Mouse (Mus musculus): ENCODE measurements at regions not wholly inside any gene's neighbourhood (a gene's known extent, or its start where the extent isn't known, plus 50 kb on each side); places are given as distances from the start of the nearest gene placed in this dataset.

GRCm38 (mm10) chr13:119242358-119242757 is 186.0 kb upstream of the Paip1 start:
- Histone ChIP-seq H3K4me2 (no peak overlapping the region), H3K9me3 (no peaks in the 10 kb centered on the region), H3K27me3 (no peaks in the 10 kb centered on the region), H3K4me1 (replicated peaks) (no peaks in the 10 kb centered on the region), H3K4me3 (no peak overlapping the region), H3K27ac (no peak overlapping the region), H3K36me3 (no peaks in the 10 kb centered on the region), H3K9ac (no peak overlapping the region)
- no peak for ATAC-seq (ENCODE audit: low FRiP score)
- WGBS, result 74% methylated on average over 3 of the region's 3 CpGs

- Histone ChIP-seq H3K9ac (no peak overlapping the region), H3K27me3 (no peaks in the 10 kb centered on the region), H3K27ac (no peak overlapping the region), H3K4me3 (no peak overlapping the region), H3K4me2 (no peak overlapping the region), H3K36me3 (no peaks in the 10 kb centered on the region), H3K9me3 (no peaks in the 10 kb centered on the region), H3K4me1 (replicated peaks) (no peaks in the 10 kb centered on the region)
- WGBS, result 79% methylated on average over 2 of the region's 2 CpGs
- no peak for ATAC-seq (ENCODE audit: low FRiP score)
These were observed 181.3 kb upstream of the Paip1 start for GRCm38 (mm10) chr13:119247101-119247500.

- ATAC-seq (ENCODE audit: low FRiP score), result no peak
- H3K9me3 ChIP-seq, result no peaks in the 10 kb centered on the region
- no peak overlapping the region for H3K4me3 ChIP-seq
- H3K4me2 ChIP-seq, result no peak overlapping the region
- no peaks in the 10 kb centered on the region for H3K4me1 ChIP-seq (replicated peaks)
- H3K9ac ChIP-seq, result no peak overlapping the region
- H3K36me3 ChIP-seq, result no peaks in the 10 kb centered on the region
- WGBS, result 93% methylated on average over 2 of the region's 2 CpGs
- no peaks in the 10 kb centered on the region for H3K27me3 ChIP-seq
- no peak overlapping the region for H3K27ac ChIP-seq
These were observed 176.4 kb upstream of the Paip1 start for GRCm38 (mm10) chr13:119252006-119252405.

- no peak overlapping the region for H3K27ac ChIP-seq
- H3K9me3 ChIP-seq, result no peaks in the 10 kb centered on the region
- H3K36me3 ChIP-seq, result no peaks in the 10 kb centered on the region
- H3K9ac ChIP-seq, result no peak overlapping the region
- H3K4me2 ChIP-seq, result no peak overlapping the region
- H3K27me3 ChIP-seq, result no peaks in the 10 kb centered on the region
- WGBS, result 76% methylated on average over 6 of the region's 6 CpGs
- no peak for ATAC-seq (ENCODE audit: low FRiP score)
- no peak overlapping the region for H3K4me3 ChIP-seq
- H3K4me1 ChIP-seq (replicated peaks), result no peaks in the 10 kb centered on the region
These were observed 172.1 kb upstream of the Paip1 start for GRCm38 (mm10) chr13:119256350-119256749.

GRCm38 (mm10) chr13:119258515-119258914 is 169.9 kb upstream of the Paip1 start:
- H3K4me1 ChIP-seq (replicated peaks), result no peaks in the 10 kb centered on the region
- H3K9ac ChIP-seq, result no peak overlapping the region
- no peak overlapping the region for H3K4me3 ChIP-seq
- ATAC-seq (ENCODE audit: low FRiP score), result no peak
- H3K9me3 ChIP-seq, result no peaks in the 10 kb centered on the region
- H3K27me3 ChIP-seq, result no peaks in the 10 kb centered on the region
- no peak overlapping the region for H3K27ac ChIP-seq
- H3K4me2 ChIP-seq, result no peak overlapping the region
- WGBS, result 72% methylated on average over 9 of the region's 9 CpGs
- H3K36me3 ChIP-seq, result no peaks in the 10 kb centered on the region

- no peak overlapping the region for H3K4me3 ChIP-seq
- H3K9ac ChIP-seq, result no peak overlapping the region
- no peak overlapping the region for H3K27ac ChIP-seq
- no peak overlapping the region for H3K4me2 ChIP-seq
- H3K27me3 ChIP-seq, result no peaks in the 10 kb centered on the region
- H3K4me1 ChIP-seq (replicated peaks), result no peaks in the 10 kb centered on the region
- H3K9me3 ChIP-seq, result no peaks in the 10 kb centered on the region
- WGBS, result 80% methylated on average over 2 of the region's 2 CpGs
- ATAC-seq (ENCODE audit: low FRiP score), result no peak
- H3K36me3 ChIP-seq, result no peaks in the 10 kb centered on the region
These were observed 164.8 kb upstream of the Paip1 start for GRCm38 (mm10) chr13:119263561-119263960.

- 90% methylated on average over 4 of the region's 4 CpGs for WGBS
- H3K36me3 ChIP-seq, result no peaks in the 10 kb centered on the region
These were observed 160.6 kb upstream of the Paip1 start for GRCm38 (mm10) chr13:119267608-119268300.

GRCm38 (mm10) chr13:119268301-119268675 is 160.1 kb upstream of the Paip1 start:
- Histone ChIP-seq H3K4me1 (replicated peaks) (no peaks in the 10 kb centered on the region), H3K9me3 (no peaks in the 10 kb centered on the region), H3K4me3 (no peak overlapping the region), H3K27ac (no peak overlapping the region), H3K4me2 (no peak overlapping the region), H3K9ac (no peak overlapping the region), H3K36me3 (no peaks in the 10 kb centered on the region), H3K27me3 (no peaks in the 10 kb centered on the region)
- ATAC-seq (ENCODE audit: low FRiP score), result no peak
- 91% methylated on average over 10 of the region's 10 CpGs for whole genome bisulfite sequencing

More at GRCm38 (mm10) chr13:119267608-119268300, 160.6 kb upstream of the Paip1 start:
- Histone ChIP-seq H3K9ac (no peak overlapping the region), H3K4me2 (no peak overlapping the region), H3K4me3 (no peak overlapping the region), H3K4me1 (replicated peaks) (no peaks in the 10 kb centered on the region), H3K27me3 (no peaks in the 10 kb centered on the region), H3K27ac (no peak overlapping the region), H3K9me3 (no peaks in the 10 kb centered on the region)
- no peak for ATAC-seq (ENCODE audit: low FRiP score)

GRCm38 (mm10) chr13:119275500-119275899 is 152.9 kb upstream of the Paip1 start:
- WGBS, result 96% methylated on average over 4 of the region's 4 CpGs
- no peak for ATAC-seq (ENCODE audit: low FRiP score)
- no peak overlapping the region for H3K27ac ChIP-seq
- H3K27me3 ChIP-seq, result no peaks in the 10 kb centered on the region
- H3K9ac ChIP-seq, result no peak overlapping the region
- H3K4me1 ChIP-seq (replicated peaks), result peaks cover 6% of the 10 kb centered on the region; the same call in 1 of the 2 replicates
- no peak overlapping the region for H3K4me2 ChIP-seq
- no peak overlapping the region for H3K4me3 ChIP-seq
- no peaks in the 10 kb centered on the region for H3K9me3 ChIP-seq
- no peaks in the 10 kb centered on the region for H3K36me3 ChIP-seq

GRCm38 (mm10) chr13:119277308-119277948 is 151.0 kb upstream of the Paip1 start:
- no peak for ATAC-seq (ENCODE audit: low FRiP score)
- Histone ChIP-seq H3K9ac (no peak overlapping the region), H3K4me2 (no peak overlapping the region), H3K27me3 (no peaks in the 10 kb centered on the region), H3K4me1 (replicated peaks) (peaks cover 6% of the 10 kb centered on the region; the same call in 1 of the 2 replicates), H3K27ac (no peak overlapping the region), H3K9me3 (no peaks in the 10 kb centered on the region), H3K4me3 (no peak overlapping the region), H3K36me3 (no peaks in the 10 kb centered on the region)
- WGBS, result 56% methylated on average over 13 of the region's 13 CpGs

- no peaks in the 10 kb centered on the region for H3K27me3 ChIP-seq
- no peak overlapping the region for H3K4me2 ChIP-seq
- no peak overlapping the region for H3K4me3 ChIP-seq
- H3K9me3 ChIP-seq, result no peaks in the 10 kb centered on the region
- peaks cover 6% of the 10 kb centered on the region; the same call in 1 of the 2 replicates for H3K4me1 ChIP-seq (replicated peaks)
- 92% methylated on average over 8 of the region's 8 CpGs for WGBS
- ATAC-seq (ENCODE audit: low FRiP score), result no peak
- H3K27ac ChIP-seq, result no peak overlapping the region
- H3K36me3 ChIP-seq, result no peaks in the 10 kb centered on the region
- no peak overlapping the region for H3K9ac ChIP-seq
These were observed 149.0 kb upstream of the Paip1 start for GRCm38 (mm10) chr13:119279449-119279848.

- Histone ChIP-seq H3K4me1 (replicated peaks) (peaks cover 6% of the 10 kb centered on the region; the same call in 1 of the 2 replicates), H3K9ac (no peak overlapping the region), H3K27me3 (no peaks in the 10 kb centered on the region), H3K36me3 (no peaks in the 10 kb centered on the region), H3K4me3 (no peak overlapping the region), H3K4me2 (no peak overlapping the region), H3K9me3 (no peaks in the 10 kb centered on the region), H3K27ac (no peak overlapping the region)
- ATAC-seq (ENCODE audit: low FRiP score), result no peak
- 80% methylated on average over 5 of the region's 5 CpGs for WGBS
These were observed 147.8 kb upstream of the Paip1 start for GRCm38 (mm10) chr13:119280622-119281021.

GRCm38 (mm10) chr13:119283448-119283847 is 145.0 kb upstream of the Paip1 start:
- ATAC-seq (ENCODE audit: low FRiP score), result no peak
- Histone ChIP-seq H3K27ac (no peak overlapping the region), H3K9ac (no peak overlapping the region), H3K9me3 (no peaks in the 10 kb centered on the region), H3K4me2 (no peak overlapping the region), H3K27me3 (no peaks in the 10 kb centered on the region), H3K4me1 (replicated peaks) (no peaks in the 10 kb centered on the region), H3K36me3 (no peaks in the 10 kb centered on the region), H3K4me3 (no peak overlapping the region)
- WGBS, result 53% methylated on average over 6 of the region's 6 CpGs

Measured in hindbrain, embryonic 13.5 days (tissue).